ENCODE assay signal across 30 mouse cellular contexts in the genomic region with DNA sequence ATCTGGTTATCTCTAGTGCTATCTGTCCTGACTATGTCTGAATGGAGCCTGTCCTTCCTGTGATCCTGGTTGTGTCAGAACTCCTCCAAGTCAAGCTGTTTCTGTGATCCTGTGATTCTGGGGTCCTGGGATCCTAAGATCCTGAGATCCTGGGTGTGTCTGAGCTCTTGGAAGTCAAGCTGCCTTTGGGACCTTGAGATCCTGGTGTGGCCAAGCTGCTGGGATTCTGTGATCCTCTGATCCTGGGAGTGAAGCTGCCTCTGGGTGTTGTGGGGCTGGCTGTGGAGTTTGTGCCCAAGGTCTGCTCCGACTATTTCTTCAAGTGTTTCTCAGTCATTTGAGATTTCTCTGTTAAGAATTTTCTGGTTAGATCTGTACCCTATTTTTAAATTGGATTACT.
"Had no signal": no experiment of that assay in that cellular context is flagged by ENCODE, and none has a peak within 500 bp of the region (broad histone marks: within the 10 kb centered on the region; RNA-seq: fewer than 3 reads in every experiment).

No protein-coding gene starts in this region.

- H3K4me1 ChIP-seq: heart, embryonic 12.5 days; heart, embryonic 13.5 days; heart, embryonic 15.5 days; hindbrain, embryonic 10.5 days; hindbrain, embryonic 12.5 days; hindbrain, embryonic 13.5 days; hindbrain, embryonic 15.5 days; intestine, embryonic 15.5 days; kidney, embryonic 15.5 days had no signal

- H3K4me3 ChIP-seq: heart, embryonic 12.5 days; heart, embryonic 13.5 days; heart, embryonic 15.5 days; hindbrain, embryonic 10.5 days; hindbrain, embryonic 12.5 days; hindbrain, embryonic 13.5 days; hindbrain, embryonic 15.5 days; intestine, embryonic 15.5 days; kidney, embryonic 15.5 days; layer of hippocampus, adult 2 months; left cerebral cortex, adult 2 months had no signal

- H3K27me3 ChIP-seq: heart, embryonic 12.5 days; heart, embryonic 13.5 days; heart, embryonic 15.5 days; hindbrain, embryonic 12.5 days; hindbrain, embryonic 13.5 days; hindbrain, embryonic 15.5 days; intestine, embryonic 15.5 days; kidney, embryonic 15.5 days had no signal

- H3K36me3 ChIP-seq: heart, embryonic 15.5 days; hindbrain, embryonic 10.5 days; hindbrain, embryonic 12.5 days; hindbrain, embryonic 13.5 days; hindbrain, embryonic 15.5 days; intestine, embryonic 15.5 days; kidney, embryonic 15.5 days had no signal

- H3K9me3 ChIP-seq: heart, embryonic 12.5 days; heart, embryonic 13.5 days; heart, embryonic 15.5 days; hindbrain, embryonic 10.5 days; hindbrain, embryonic 12.5 days; hindbrain, embryonic 13.5 days; hindbrain, embryonic 15.5 days; intestine, embryonic 15.5 days; kidney, embryonic 15.5 days had no signal

- DNase-seq: heart, postnatal 10 days; heart, postnatal 14 days; heart, postnatal 36 days; heart, postnatal 4 days; kidney, adult 11 months; kidney, adult 18-20 months; kidney, adult 2 months; kidney, adult 8-10 months; kidney, adult 9 months; kidney, postnatal 10 days; kidney, postnatal 14 days; kidney, postnatal 25 days; kidney, postnatal 36 days; kidney, postnatal 4 days; layer of hippocampus, adult 9-11 months; layer of hippocampus, postnatal 36 days had no signal

- H3K9ac ChIP-seq: heart, embryonic 12.5 days; heart, embryonic 13.5 days; heart, embryonic 15.5 days; hindbrain, embryonic 12.5 days; hindbrain, embryonic 13.5 days; hindbrain, embryonic 14.5 days; hindbrain, embryonic 15.5 days; intestine, embryonic 15.5 days; kidney, embryonic 15.5 days had no signal

- H3K27ac ChIP-seq: heart, embryonic 13.5 days; heart, embryonic 15.5 days; hindbrain, embryonic 10.5 days; hindbrain, embryonic 12.5 days; hindbrain, embryonic 13.5 days; hindbrain, embryonic 14.5 days; hindbrain, embryonic 15.5 days; hindbrain, postnatal 0 days; intestine, embryonic 15.5 days; kidney, embryonic 15.5 days; kidney, postnatal 0 days; layer of hippocampus, adult 2 months; left cerebral cortex, adult 2 months had no signal
